Mouse (Mus musculus) stomach, postnatal 0 days (tissue): ENCODE results near the gene Tbc1d2b. TPM values are rescaled to one million over a fixed set of nuclear protein-coding genes. Genes with fewer than 3 reads are reported as not detected.

Experiments
- ATAC-seq: fragments of 200-750 bp; cut with Nextera tagmentation; 2 replicates; pipeline ENCODE4 v1.8.0; 2017; ENCODE audit not compliant: low FRiP score, low TSS enrichment
- DNase-seq: peaks from one replicate; pipeline ENCODE4 v3.0.0-alpha.2; 2016; ENCODE audit warnings: low spot score
- H3K27ac ChIP-seq: fragments of 300-500 bp; sonication (generic); replicated peaks from 2 replicates; pipeline ENCODE4 v1.5.1; 2014; ENCODE audit warnings: mild to moderate bottlenecking, control low read depth
- H3K27me3 ChIP-seq: fragments of 300-500 bp; sonication (generic); 2 replicates; pipeline ENCODE4 v1.6.1; 2014; ENCODE audit warnings: low read length; ENCODE audit not compliant: control insufficient read depth, insufficient read depth
- H3K36me3 ChIP-seq: fragments of 300-500 bp; sonication (generic); 2 replicates; pipeline ENCODE4 v1.6.1; 2014; ENCODE audit warnings: low read length, mixed read lengths; ENCODE audit not compliant: control insufficient read depth, insufficient read depth
- H3K4me1 ChIP-seq: fragments of 300-500 bp; sonication (generic); replicated peaks from 2 replicates; pipeline ENCODE4 v1.6.1; 2014; ENCODE audit warnings: antibody characterized with exemption; ENCODE audit not compliant: control insufficient read depth, insufficient read depth
- H3K4me2 ChIP-seq: fragments of 300-500 bp; sonication (generic); replicated peaks from 2 replicates; pipeline ENCODE4 v1.6.1; 2014; ENCODE audit warnings: low read depth, mild to moderate bottlenecking, control low read depth, moderate library complexity
- H3K4me3 ChIP-seq: fragments of 300-500 bp; sonication (generic); 2 replicates; pipeline ENCODE4 v1.5.1; 2014; ENCODE audit warnings: low read depth, low read length, control low read depth
- H3K9ac ChIP-seq: fragments of 300-500 bp; sonication (generic); 2 replicates; pipeline ENCODE4 v1.6.1; 2014; ENCODE audit warnings: mild to moderate bottlenecking, low read length, control low read depth, mixed read lengths
- H3K9me3 ChIP-seq: fragments of 300-500 bp; sonication (generic); 2 replicates; pipeline ENCODE4 v1.6.1; 2016; ENCODE audit warnings: low read length; ENCODE audit not compliant: control insufficient read depth
- CTCF ChIP-seq: IDR thresholded peaks from 2 replicates; pipeline ENCODE4 v1.5.1; 2016; ENCODE audit warnings: antibody characterized with exemption, low read depth, mild to moderate bottlenecking, moderate library complexity
- EP300 ChIP-seq: optimal IDR thresholded peaks from 2 replicates; pipeline ENCODE3; 2016; ENCODE audit warnings: antibody characterized with exemption
- WGBS: fragments of 180-500 bp; shearing (Covaris S2); extraction: QIAGEN DNeasy Blood & Tissue Kit; methylation state at CpG from one replicate; pipeline ENCODE4 v1.1.7; 2014; 5-methylcytosine and 5-hydroxymethylcytosine counted together
- polyA plus RNA-seq: library from polyadenylated mRNA; unstranded; fragments of >200 nt; fragmentation: Nextera tagmentation; extraction: Ambion mirVana; gene quantifications from 2 replicates; pipeline ENCODE4 v1.2.1, GENCODE M21; 2015

Gene Tbc1d2b
- polyA plus RNA-seq, 1 experiment from 2014 or later: 6.6 TPM

DNA sequence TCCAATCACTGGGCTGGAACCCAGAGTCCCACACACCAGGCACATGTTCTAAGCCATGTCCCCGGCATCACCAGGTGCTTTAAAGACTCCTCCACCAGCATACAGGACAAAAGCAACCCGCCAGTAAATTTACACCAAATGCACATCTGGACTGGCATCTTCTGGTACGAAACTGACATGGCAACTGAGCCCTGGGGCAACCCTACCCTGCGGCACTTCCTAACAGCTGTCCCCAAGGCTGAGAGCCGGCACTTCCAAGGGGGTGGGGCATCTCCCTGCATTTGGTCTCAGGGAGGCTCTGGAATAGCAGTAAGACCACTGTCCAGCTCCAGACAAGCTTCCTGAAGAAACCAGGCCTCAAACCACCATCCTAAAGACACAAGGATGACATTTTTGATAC lies 67.4 kb downstream of the Tbc1d2b start:
- DNase-seq (no peak), ATAC-seq (no peak)
- H3K36me3 ChIP-seq: peaks cover 20% of the 10 kb centered on the region
- H3K27ac ChIP-seq: no peak overlapping the region
- no peaks in the 10 kb centered on the region for H3K27me3 ChIP-seq
- no peak overlapping the region for H3K4me3 ChIP-seq
- 83% methylated on average over 5 of the region's 5 CpGs for WGBS
- H3K4me2 ChIP-seq: no peak overlapping the region
- H3K9ac ChIP-seq: no peak overlapping the region
- H3K4me1 ChIP-seq: no peaks in the 10 kb centered on the region
- H3K9me3 ChIP-seq: no peaks in the 10 kb centered on the region
- TF ChIP-seq EP300: no peak
- no peak for TF ChIP-seq CTCF

GRCm38 (mm10) chr9:90201541-90201940 lies 69.1 kb downstream of the Tbc1d2b start:
- TF ChIP-seq CTCF (no peak), EP300 (no peak)
- Histone ChIP-seq H3K9ac (no peak overlapping the region), H3K27me3 (no peaks in the 10 kb centered on the region), H3K36me3 (peaks cover 18% of the 10 kb centered on the region), H3K4me3 (no peak overlapping the region), H3K4me2 (no peak overlapping the region), H3K9me3 (no peaks in the 10 kb centered on the region), H3K4me1 (no peaks in the 10 kb centered on the region), H3K27ac (no peak overlapping the region)
- ATAC-seq: no peak
- DNase-seq: no peak
- WGBS: 46% methylated on average over 4 of the region's 4 CpGs

- ATAC-seq (no peak), DNase-seq (no peak)
- 82% methylated on average over 7 of the region's 7 CpGs for WGBS
- TF ChIP-seq EP300 (no peak), CTCF (no peak)
- Histone ChIP-seq H3K4me2 (no peak overlapping the region), H3K4me3 (no peak overlapping the region), H3K27ac (no peak overlapping the region), H3K9ac (no peak overlapping the region; the same call in 1 of the 2 replicates), H3K4me1 (no peaks in the 10 kb centered on the region), H3K9me3 (no peaks in the 10 kb centered on the region), H3K27me3 (no peaks in the 10 kb centered on the region), H3K36me3 (peaks cover 16% of the 10 kb centered on the region)
Observed at GRCm38 (mm10) chr9:90201096-90201495, 69.5 kb downstream of the Tbc1d2b start.

- Histone ChIP-seq H3K4me2 (no peak overlapping the region), H3K4me3 (no peak overlapping the region), H3K9me3 (no peaks in the 10 kb centered on the region), H3K27me3 (no peaks in the 10 kb centered on the region), H3K36me3 (peaks cover 15% of the 10 kb centered on the region), H3K27ac (no peak overlapping the region), H3K9ac (no peak overlapping the region), H3K4me1 (no peaks in the 10 kb centered on the region)
- ATAC-seq (no peak), DNase-seq (no peak)
- TF ChIP-seq CTCF: no peak
- no peak for TF ChIP-seq EP300
- 93% methylated on average over 4 of the region's 4 CpGs for WGBS
Observed at GRCm38 (mm10) chr9:90200501-90200900, 70.1 kb downstream of the Tbc1d2b start.

DNA sequence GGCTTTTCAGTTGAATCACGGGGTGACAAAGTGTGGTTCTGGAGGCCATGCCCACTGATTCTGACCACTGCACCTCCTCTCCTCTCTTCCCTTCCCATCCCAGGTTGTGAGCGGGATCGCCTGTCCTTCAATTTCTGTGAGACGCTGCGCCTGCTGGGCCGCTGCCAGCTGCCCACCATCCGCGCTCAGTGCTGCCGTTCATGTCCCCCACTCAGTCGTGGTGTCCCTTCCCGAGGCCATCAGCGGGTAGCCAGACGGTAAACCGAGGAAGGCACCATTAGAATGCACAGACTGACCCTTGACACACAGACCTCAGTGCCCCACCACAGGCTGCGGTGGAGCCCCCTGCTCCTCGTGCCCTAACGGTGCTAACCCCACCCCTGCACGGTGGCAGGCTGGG lies 71.0 kb downstream of the Tbc1d2b start:
- H3K36me3 ChIP-seq: peaks cover 12% of the 10 kb centered on the region
- no peaks in the 10 kb centered on the region for H3K9me3 ChIP-seq
- H3K4me3 ChIP-seq: no peak overlapping the region
- H3K27me3 ChIP-seq: no peaks in the 10 kb centered on the region
- H3K4me1 ChIP-seq: no peaks in the 10 kb centered on the region
- no peak overlapping the region for H3K4me2 ChIP-seq
- H3K9ac ChIP-seq: no peak overlapping the region
- H3K27ac ChIP-seq: no peak overlapping the region
- 94% methylated on average over 18 of the region's 18 CpGs for WGBS
- no peak for ATAC-seq
- no peak for DNase-seq
- TF ChIP-seq CTCF: no peak
- no peak for TF ChIP-seq EP300

GRCm38 (mm10) chr9:90198531-90199449 lies 71.8 kb downstream of the Tbc1d2b start:
- peak; percentile 13; the same call in 1 of the 2 replicates for ATAC-seq
- Histone ChIP-seq H3K9ac (no peak overlapping the region), H3K4me3 (no peak overlapping the region), H3K27ac (0 out of 2 replicates have a peak overlapping the region, but pooled peaks have one; percentile 14), H3K4me1 (no peaks in the 10 kb centered on the region), H3K9me3 (no peaks in the 10 kb centered on the region), H3K36me3 (peaks cover 7% of the 10 kb centered on the region; the same call in 1 of the 2 replicates), H3K27me3 (no peaks in the 10 kb centered on the region), H3K4me2 (no peak overlapping the region)
- DNase-seq: no peak
- no peak for TF ChIP-seq EP300
- TF ChIP-seq CTCF: no peak
- 60% methylated on average over 10 of the region's 10 CpGs for WGBS
